In the genomic region with DNA sequence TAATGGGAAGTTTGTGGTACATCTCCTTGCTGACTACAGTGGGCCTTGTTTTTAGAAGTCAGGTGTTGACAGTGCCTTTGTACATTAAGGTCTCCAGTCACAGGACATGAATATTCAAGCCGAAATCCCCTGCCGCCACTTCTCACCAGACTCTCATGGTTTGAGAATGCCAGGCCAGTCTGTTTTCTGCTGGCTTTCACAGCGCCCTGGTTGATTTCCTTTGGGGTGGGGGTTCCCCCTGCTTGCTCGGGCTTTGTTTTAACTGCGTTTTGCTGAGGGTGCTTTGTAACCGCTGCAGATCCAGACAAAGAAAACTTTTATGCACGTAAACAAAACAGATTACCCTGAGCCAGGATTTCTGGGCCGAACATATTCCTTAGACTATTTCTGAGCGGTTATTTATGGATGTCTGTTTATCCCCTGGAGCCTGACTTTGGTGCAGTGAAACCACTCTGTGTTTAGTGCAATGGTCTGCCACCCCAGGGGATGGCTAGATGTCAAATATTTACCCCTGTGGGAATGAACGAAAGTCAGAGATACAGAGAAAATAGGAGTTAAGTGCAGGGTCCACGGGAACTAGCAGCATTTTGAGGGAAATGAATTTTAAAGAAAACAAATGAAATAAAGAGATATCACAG, we compare ENCODE assay signal across 10 mouse cellular contexts.
A peak's percentile ranks its signal among the peaks of the same experiment; 100 is the strongest.
DNase-seq lines count a peak whose midpoint lies in the region; ATAC-seq lines count a peak whose summit lies in the region.
"Had no signal": no experiment of that assay in that cellular context is flagged by ENCODE, and none has a peak within 500 bp of the region (broad histone marks: within the 10 kb centered on the region; RNA-seq: fewer than 3 reads in every experiment).

No protein-coding gene starts in this region.

- H3K27ac ChIP-seq in forebrain, embryonic 11.5 days (ENCODE audit: low read depth, low read length), result peak overlapping the region; percentile 7; the same call in 1 of the 2 replicates
- H3K27ac ChIP-seq in hindbrain, embryonic 10.5 days, result peak overlapping the region; percentile 81
- no peak overlapping the region for H3K27ac ChIP-seq in midbrain, embryonic 16.5 days (ENCODE audit: low read length)

- WGBS in forebrain, embryonic 11.5 days, result 21% methylated on average over 11 of the region's 11 CpGs
- WGBS in hindbrain, embryonic 10.5 days, result 29% methylated on average over 11 of the region's 11 CpGs
- WGBS in midbrain, embryonic 16.5 days, result 17% methylated on average over 11 of the region's 11 CpGs

- intact Hi-C loops in left cerebral cortex, postnatal 4 days (cut with DNase I), result no loop called here

- no peak overlapping the region for H3K4me2 ChIP-seq in forebrain, embryonic 11.5 days (ENCODE audit: low read depth, low read length, severe bottlenecking)
- H3K4me2 ChIP-seq in midbrain, embryonic 16.5 days (ENCODE audit: low read length), result 0 out of 2 replicates have a peak overlapping the region, but pooled peaks have one; percentile 0

- H3K36me3 ChIP-seq in forebrain, embryonic 11.5 days (ENCODE audit: control insufficient read depth, insufficient read depth, low read length), result no peaks in the 10 kb centered on the region
- no peaks in the 10 kb centered on the region for H3K36me3 ChIP-seq in hindbrain, embryonic 10.5 days
- H3K36me3 ChIP-seq in midbrain, embryonic 16.5 days (ENCODE audit: control insufficient read depth, insufficient read depth, low read length), result no peaks in the 10 kb centered on the region

- peak overlapping the region; percentile 41; the same call in 1 of the 2 replicates for H3K9ac ChIP-seq in forebrain, embryonic 11.5 days (ENCODE audit: low read length)
- no peak overlapping the region for H3K9ac ChIP-seq in midbrain, embryonic 16.5 days (ENCODE audit: low read depth, low read length)

- H3K4me1 ChIP-seq in forebrain, embryonic 11.5 days (replicated peaks; ENCODE audit: control insufficient read depth, insufficient read depth, low read length), result peaks cover 14% of the 10 kb centered on the region
- peaks cover 27% of the 10 kb centered on the region for H3K4me1 ChIP-seq in hindbrain, embryonic 10.5 days (replicated peaks)
- peaks cover 17% of the 10 kb centered on the region for H3K4me1 ChIP-seq in midbrain, embryonic 16.5 days (ENCODE audit: control insufficient read depth, insufficient read depth, low read length)

- no peaks in the 10 kb centered on the region for H3K9me3 ChIP-seq in forebrain, embryonic 11.5 days (ENCODE audit: control insufficient read depth, low read length)
- H3K9me3 ChIP-seq in hindbrain, embryonic 10.5 days, result no peaks in the 10 kb centered on the region
- H3K9me3 ChIP-seq in midbrain, embryonic 16.5 days (replicated peaks; ENCODE audit: control insufficient read depth, low read length, poor library complexity, severe bottlenecking), result no peaks in the 10 kb centered on the region

- H3K27me3 ChIP-seq in forebrain, embryonic 11.5 days (ENCODE audit: control insufficient read depth, insufficient read depth, low read length), result no peaks in the 10 kb centered on the region
- H3K27me3 ChIP-seq in hindbrain, embryonic 10.5 days (ENCODE audit: insufficient read depth, poor library complexity, severe bottlenecking), result peaks cover 4% of the 10 kb centered on the region; the same call in 1 of the 2 replicates
- H3K27me3 ChIP-seq in midbrain, embryonic 16.5 days (ENCODE audit: control insufficient read depth, insufficient read depth, low read depth, low read length), result no peaks in the 10 kb centered on the region

- peak; percentile 50; the same call in 1 of the 2 replicates for ATAC-seq in forebrain, embryonic 11.5 days (replicated peaks; ENCODE audit: low FRiP score)
- ATAC-seq in midbrain, embryonic 16.5 days, result peak; percentile 60; the same call in 1 of the 2 replicates

- no peak overlapping the region for H3K4me3 ChIP-seq in forebrain, embryonic 11.5 days (ENCODE audit: low read depth, low read length)
- no peak overlapping the region for H3K4me3 ChIP-seq in hindbrain, embryonic 10.5 days
- H3K4me3 ChIP-seq in midbrain, embryonic 16.5 days (ENCODE audit: low read depth, low read length), result no peak overlapping the region

- peak; percentile 24 for DNase-seq in left cerebral cortex, postnatal 4 days
- no peak for DNase-seq in left cerebral cortex, adult 18-20 months (ENCODE audit: low spot score in 2 of 2)
- no peak for DNase-seq in forebrain, embryonic 11.5 days (ENCODE audit: low spot score)
- no peak for DNase-seq in hindbrain, embryonic 10.5 days (ENCODE audit: low spot score)
- no peak for DNase-seq in adrenal gland, postnatal 25 days
- DNase-seq in B cell, adult 2 months, result no peak
- DNase-seq in layer of hippocampus, adult 8-10 months (ENCODE audit: low spot score in 2 of 2), result no peak
- DNase-seq: cerebellum, adult 2 months; thymus, adult 18-20 months had no signal
